Mouse (Mus musculus) neural tube, embryonic 14.5 days (tissue): ENCODE results near the gene Rcor1. TPM values are rescaled to one million over a fixed set of nuclear protein-coding genes. Genes with fewer than 3 reads are reported as not detected.

Source experiments
- ATAC-seq: fragments of 200-750 bp; cut with Nextera tagmentation; 2 replicates; pipeline ENCODE4 v1.8.0; 2017; ENCODE audit warnings: low read depth, mild to moderate bottlenecking, moderate TSS enrichment, moderate library complexity
- H3K27ac ChIP-seq: fragments of 300-500 bp; sonication (generic); 2 replicates; pipeline ENCODE4 v1.5.1; 2014; ENCODE audit warnings: low read depth, mild to moderate bottlenecking, control low read depth, low read length, moderate library complexity, mixed read lengths
- H3K27me3 ChIP-seq: fragments of 300-500 bp; sonication (generic); 2 replicates; pipeline ENCODE4 v1.6.1; 2014; ENCODE audit warnings: low read length; ENCODE audit not compliant: control insufficient read depth, insufficient read depth
- H3K36me3 ChIP-seq: fragments of 300-500 bp; sonication (generic); 2 replicates; pipeline ENCODE4 v1.6.1; 2014; ENCODE audit warnings: low read length, mixed read lengths; ENCODE audit not compliant: control insufficient read depth, insufficient read depth
- H3K4me1 ChIP-seq: fragments of 300-500 bp; sonication (generic); 2 replicates; pipeline ENCODE4 v1.6.1; 2014; ENCODE audit warnings: low read length; ENCODE audit not compliant: control insufficient read depth, insufficient read depth
- H3K4me2 ChIP-seq: fragments of 300-500 bp; sonication (generic); 2 replicates; pipeline ENCODE4 v1.6.1; 2014; ENCODE audit warnings: mild to moderate bottlenecking, low read depth, low read length, control low read depth
- H3K4me3 ChIP-seq: fragments of 300-500 bp; sonication (generic); 2 replicates; pipeline ENCODE4 v1.5.1; 2014; ENCODE audit warnings: low read depth, low read length, control low read depth, mixed read lengths
- H3K9ac ChIP-seq: fragments of 300-500 bp; sonication (generic); replicated peaks from 2 replicates; pipeline ENCODE4 v1.6.1; 2014; ENCODE audit warnings: low read depth, mild to moderate bottlenecking, control low read depth, low read length, mixed read lengths
- H3K9me3 ChIP-seq: fragments of 300-500 bp; sonication (generic); 2 replicates; pipeline ENCODE4 v1.6.1; 2016; ENCODE audit warnings: low read length; ENCODE audit not compliant: control insufficient read depth
- WGBS: fragments of 180-500 bp; shearing (Covaris S2); extraction: QIAGEN DNeasy Blood & Tissue Kit; methylation state at CpG from one replicate; pipeline ENCODE4 v1.1.7; 2014; 5-methylcytosine and 5-hydroxymethylcytosine counted together
- polyA plus RNA-seq: library from polyadenylated mRNA; unstranded; fragments of >200 nt; fragmentation: Nextera tagmentation; extraction: Ambion mirVana; gene quantifications from 2 replicates; pipeline ENCODE4 v1.2.1, GENCODE M21; 2014

The Rcor1 gene
- polyA plus RNA-seq, 1 experiment from 2014 or later, result 7.4 TPM

DNA sequence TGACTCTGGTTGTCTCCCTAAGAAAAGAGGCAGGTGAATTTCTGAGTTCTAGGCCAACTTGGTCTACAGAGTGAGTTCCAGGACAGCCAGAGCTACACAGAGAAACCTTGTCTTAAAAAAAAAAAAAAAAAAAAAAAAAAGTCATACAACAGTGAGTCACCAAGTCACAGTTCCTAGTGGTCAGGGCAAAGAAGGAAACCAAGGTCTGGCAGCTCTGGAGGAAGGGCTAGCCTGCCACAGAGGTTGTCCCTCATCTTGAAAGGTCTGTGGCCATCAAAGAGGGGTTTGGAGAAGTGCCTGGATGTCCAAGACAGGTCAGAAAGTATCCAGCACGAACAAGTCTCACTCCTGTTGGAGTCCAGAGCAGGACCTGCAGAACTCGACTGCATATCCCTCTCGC is 22.3 kb upstream of the Rcor1 start:
- Histone ChIP-seq H3K4me3 (no peak overlapping the region), H3K36me3 (no peaks in the 10 kb centered on the region), H3K27ac (no peak overlapping the region), H3K9me3 (no peaks in the 10 kb centered on the region), H3K27me3 (no peaks in the 10 kb centered on the region), H3K4me2 (no peak overlapping the region), H3K9ac (no peak overlapping the region), H3K4me1 (no peaks in the 10 kb centered on the region)
- no peak for ATAC-seq
- 89% methylated on average over 3 of the region's 3 CpGs for WGBS

DNA sequence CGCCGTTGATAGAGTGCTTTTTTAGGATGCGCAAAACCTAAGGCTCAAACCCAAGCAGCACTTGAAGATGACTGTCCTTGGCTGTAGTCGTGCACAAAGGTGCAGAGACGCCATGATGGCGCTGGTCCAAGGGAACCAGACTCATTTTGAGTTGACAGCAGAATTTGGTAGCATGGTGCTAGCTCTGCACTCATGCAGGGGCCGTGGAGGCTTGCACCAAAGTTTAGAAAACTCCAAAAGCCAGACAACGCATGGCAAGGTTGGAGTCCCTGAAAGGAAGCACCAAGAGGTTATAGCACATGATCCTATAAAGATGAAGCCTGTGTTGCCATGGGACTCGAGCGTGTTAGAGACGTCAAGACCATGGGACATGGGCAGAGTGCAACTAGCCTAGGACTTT is 21.1 kb upstream of the Rcor1 start:
- ATAC-seq, result no peak
- H3K9me3 ChIP-seq, result no peaks in the 10 kb centered on the region
- no peak overlapping the region for H3K4me2 ChIP-seq
- no peaks in the 10 kb centered on the region for H3K36me3 ChIP-seq
- no peak overlapping the region for H3K27ac ChIP-seq
- WGBS, result 92% methylated on average over 11 of the region's 11 CpGs
- H3K4me3 ChIP-seq, result no peak overlapping the region
- no peaks in the 10 kb centered on the region for H3K27me3 ChIP-seq
- H3K9ac ChIP-seq, result no peak overlapping the region
- H3K4me1 ChIP-seq, result no peaks in the 10 kb centered on the region

DNA sequence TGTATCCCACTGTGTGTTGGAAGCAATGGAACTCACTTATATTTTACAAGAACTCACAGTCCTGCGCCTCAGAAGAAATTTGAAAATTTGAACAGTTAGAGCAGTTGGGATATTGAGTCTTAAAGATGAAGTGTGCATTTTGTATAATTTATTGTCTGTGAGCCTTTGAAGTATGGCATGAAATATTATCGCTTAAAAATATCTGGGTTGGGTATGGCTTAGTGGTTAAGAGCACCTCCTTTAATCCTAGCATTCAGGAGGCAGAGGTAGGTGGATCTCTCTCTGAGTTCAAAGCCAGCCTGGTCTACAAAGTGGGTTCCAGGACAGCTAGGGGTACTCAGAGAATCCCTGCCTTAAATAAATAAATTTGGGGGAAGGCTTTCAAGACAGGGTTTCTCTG is 20.1 kb upstream of the Rcor1 start:
- no peak overlapping the region for H3K4me3 ChIP-seq

DNA sequence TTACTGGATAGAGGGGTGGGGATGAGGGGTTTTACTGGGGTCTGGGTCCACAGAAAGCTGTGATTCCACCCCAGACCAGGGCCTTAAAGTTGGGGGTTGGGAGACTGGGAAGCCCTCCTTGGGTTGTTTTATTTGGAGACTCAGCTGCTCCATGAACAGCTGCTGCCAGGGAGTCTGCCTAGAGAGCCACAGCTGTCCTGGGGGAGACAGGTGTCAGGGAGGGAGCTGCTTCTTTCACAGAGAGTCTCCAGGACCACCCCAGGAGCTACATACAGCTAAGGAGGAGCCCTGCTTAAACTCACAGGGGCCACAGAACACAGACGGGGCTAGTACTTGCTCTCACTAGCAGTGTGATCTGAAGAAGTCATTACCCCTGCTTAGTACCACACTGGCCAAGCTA is 18.0 kb upstream of the Rcor1 start:
- no peak overlapping the region for H3K4me3 ChIP-seq
- H3K36me3 ChIP-seq, result no peaks in the 10 kb centered on the region
- no peak overlapping the region for H3K27ac ChIP-seq
- no peak for ATAC-seq
- WGBS, result 10% methylated on average over 1 of the region's 1 CpGs
- H3K4me1 ChIP-seq, result no peaks in the 10 kb centered on the region
- no peaks in the 10 kb centered on the region for H3K9me3 ChIP-seq
- no peaks in the 10 kb centered on the region for H3K27me3 ChIP-seq
- no peak overlapping the region for H3K4me2 ChIP-seq
- no peak overlapping the region for H3K9ac ChIP-seq

More for the DNA sequence above, 20.1 kb upstream of the Rcor1 start:
- ATAC-seq, result no peak
- no peaks in the 10 kb centered on the region for H3K9me3 ChIP-seq
- 88% methylated on average over 2 of the region's 2 CpGs for WGBS
- H3K4me2 ChIP-seq, result no peak overlapping the region
- no peaks in the 10 kb centered on the region for H3K36me3 ChIP-seq
- H3K4me1 ChIP-seq, result no peaks in the 10 kb centered on the region
- no peak overlapping the region for H3K27ac ChIP-seq
- H3K9ac ChIP-seq, result no peak overlapping the region
- H3K27me3 ChIP-seq, result no peaks in the 10 kb centered on the region

DNA sequence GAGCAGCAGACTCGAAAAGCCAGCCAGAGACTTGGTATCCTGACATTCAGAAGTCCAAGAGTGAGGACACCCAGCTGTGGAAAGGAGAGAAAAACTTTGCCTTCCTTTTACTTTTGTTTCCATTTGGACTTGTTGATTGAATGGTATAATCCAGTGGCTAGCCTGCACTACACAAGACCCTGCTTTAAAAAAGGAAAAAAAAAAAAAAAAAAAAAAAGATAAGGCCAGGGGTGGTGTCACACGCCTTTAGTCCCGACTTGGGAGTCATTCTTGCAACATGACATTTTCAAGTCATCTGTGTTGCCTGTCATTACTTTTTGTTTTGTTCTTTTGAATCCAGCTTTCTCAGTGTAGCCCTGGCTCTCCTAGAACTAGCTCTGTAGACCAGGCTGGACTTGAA is 17.6 kb upstream of the Rcor1 start:
- 75% methylated on average over 3 of the region's 3 CpGs for WGBS
- no peak overlapping the region for H3K4me3 ChIP-seq
- no peak overlapping the region for H3K9ac ChIP-seq
- no peaks in the 10 kb centered on the region for H3K36me3 ChIP-seq
- no peak overlapping the region for H3K4me2 ChIP-seq
- no peak overlapping the region for H3K27ac ChIP-seq
- H3K9me3 ChIP-seq, result no peaks in the 10 kb centered on the region
- H3K27me3 ChIP-seq, result no peaks in the 10 kb centered on the region
- no peaks in the 10 kb centered on the region for H3K4me1 ChIP-seq
- ATAC-seq, result no peak

DNA sequence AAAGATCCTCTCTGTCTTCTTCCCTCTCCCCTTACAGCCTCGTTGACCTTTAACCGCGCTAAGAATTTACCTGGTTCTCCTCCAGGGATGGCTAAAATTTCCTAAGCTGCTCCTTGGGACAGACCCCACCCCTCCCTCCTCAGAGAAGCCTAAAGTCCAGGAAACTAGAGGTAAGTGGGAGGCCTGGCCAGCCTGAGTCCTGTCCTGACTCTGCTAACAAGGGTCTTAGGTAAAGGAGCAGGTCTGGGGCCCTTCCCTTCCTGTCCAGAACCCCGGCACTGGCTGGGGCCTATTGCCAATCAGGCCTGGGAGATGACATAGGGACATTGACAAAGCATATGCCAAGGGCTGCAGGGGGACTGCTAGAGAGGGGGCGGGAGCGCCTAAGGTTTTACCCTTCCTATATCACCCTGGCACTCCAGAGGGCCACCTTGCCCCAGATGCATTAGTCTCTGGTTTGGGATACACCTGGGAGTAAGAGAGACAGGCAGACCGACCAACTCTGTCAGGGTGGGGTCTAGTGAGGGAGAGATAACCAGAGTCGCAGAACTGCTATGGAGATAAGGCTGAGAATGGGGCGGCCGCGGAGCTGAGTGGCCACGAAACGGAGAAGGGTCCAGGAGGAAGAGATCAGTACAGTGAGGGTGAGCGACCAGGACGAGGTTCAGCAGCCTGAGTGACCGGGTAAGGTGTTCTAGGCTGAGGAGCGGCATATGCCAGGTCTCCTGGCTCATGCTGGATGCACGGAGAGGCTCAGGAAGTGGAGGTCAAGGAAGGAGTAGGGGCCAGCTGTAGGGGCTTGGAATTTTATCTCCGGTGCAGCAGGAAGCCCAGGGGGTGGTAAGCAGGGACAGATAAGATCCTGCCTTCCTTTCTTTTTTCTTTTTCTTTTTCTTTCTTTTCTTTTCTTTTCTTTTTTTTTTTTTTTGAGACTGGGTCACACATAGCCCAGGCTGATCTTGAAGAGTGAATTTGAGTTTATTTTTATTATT is 10.7 kb upstream of the Rcor1 start:
- no peak overlapping the region for H3K4me3 ChIP-seq
- no peaks in the 10 kb centered on the region for H3K4me1 ChIP-seq
- no peak overlapping the region for H3K9ac ChIP-seq
- ATAC-seq, result no peak
- no peaks in the 10 kb centered on the region for H3K9me3 ChIP-seq
- no peaks in the 10 kb centered on the region for H3K27me3 ChIP-seq
- no peaks in the 10 kb centered on the region for H3K36me3 ChIP-seq
- WGBS, result 74% methylated on average over 19 of the region's 19 CpGs
- no peak overlapping the region for H3K4me2 ChIP-seq
- no peak overlapping the region for H3K27ac ChIP-seq

DNA sequence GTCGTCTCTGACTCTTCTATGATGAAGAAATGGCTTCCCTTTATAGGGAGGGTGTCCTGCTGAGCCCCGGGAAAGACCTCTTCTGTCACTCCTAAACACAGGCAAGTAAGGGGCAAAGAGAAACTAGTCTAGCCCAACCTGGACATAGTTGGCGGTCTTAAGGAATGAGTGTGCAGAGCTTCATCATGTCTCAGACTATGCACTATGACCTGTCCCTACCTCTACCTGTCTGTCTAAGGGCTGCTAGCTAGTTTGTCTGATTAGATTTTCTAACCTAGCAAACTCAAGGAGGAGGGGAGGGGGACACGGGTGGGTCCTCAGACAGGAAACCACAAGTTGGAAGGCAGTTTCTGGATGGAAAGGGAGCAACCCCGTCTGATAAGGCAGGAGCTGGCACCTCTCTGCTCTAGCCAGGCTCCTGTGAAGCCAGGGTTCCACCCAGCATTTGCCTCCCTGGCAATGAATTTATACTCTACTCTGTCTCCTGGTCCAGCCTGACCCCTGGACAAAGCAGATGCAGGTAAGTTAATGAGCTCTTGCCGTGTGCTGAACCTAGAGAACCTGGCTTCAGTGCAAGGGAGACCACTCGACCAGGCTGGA is 9.8 kb upstream of the Rcor1 start:
- Histone ChIP-seq H3K27me3 (no peaks in the 10 kb centered on the region), H3K9me3 (no peaks in the 10 kb centered on the region), H3K9ac (no peak overlapping the region), H3K36me3 (no peaks in the 10 kb centered on the region), H3K4me1 (no peaks in the 10 kb centered on the region), H3K4me2 (no peak overlapping the region), H3K27ac (no peak overlapping the region), H3K4me3 (no peak overlapping the region)
- WGBS, result 75% methylated on average over 7 of the region's 7 CpGs
- ATAC-seq, result no peak

DNA sequence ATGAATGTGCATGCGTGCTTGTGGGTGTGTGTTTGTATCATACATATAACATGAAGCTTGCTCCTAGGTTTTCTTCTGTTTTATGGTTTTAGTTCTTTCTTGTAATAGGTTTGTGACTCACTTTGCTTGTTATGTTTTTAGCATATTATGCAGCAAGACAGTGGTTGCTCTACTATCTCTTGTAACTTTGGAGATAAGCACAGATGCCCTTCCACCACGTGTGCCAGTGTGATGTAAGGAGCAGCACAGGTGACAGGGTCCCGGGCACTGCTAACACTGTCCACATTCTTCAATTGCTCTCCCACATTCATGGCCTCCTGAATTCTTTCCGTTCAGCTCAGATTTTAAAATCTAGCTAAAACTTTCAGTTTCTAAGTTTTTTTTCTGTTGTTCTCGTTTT is 6.3 kb upstream of the Rcor1 start:
- WGBS, result 85% methylated on average over 5 of the region's 5 CpGs
- no peaks in the 10 kb centered on the region for H3K36me3 ChIP-seq
- no peak for ATAC-seq
- H3K4me2 ChIP-seq, result no peak overlapping the region
- H3K4me3 ChIP-seq, result no peak overlapping the region
- H3K4me1 ChIP-seq, result peaks cover 3% of the 10 kb centered on the region; the same call in 1 of the 2 replicates
- no peak overlapping the region for H3K27ac ChIP-seq
- no peak overlapping the region for H3K9ac ChIP-seq
- H3K27me3 ChIP-seq, result no peaks in the 10 kb centered on the region
- no peaks in the 10 kb centered on the region for H3K9me3 ChIP-seq

DNA sequence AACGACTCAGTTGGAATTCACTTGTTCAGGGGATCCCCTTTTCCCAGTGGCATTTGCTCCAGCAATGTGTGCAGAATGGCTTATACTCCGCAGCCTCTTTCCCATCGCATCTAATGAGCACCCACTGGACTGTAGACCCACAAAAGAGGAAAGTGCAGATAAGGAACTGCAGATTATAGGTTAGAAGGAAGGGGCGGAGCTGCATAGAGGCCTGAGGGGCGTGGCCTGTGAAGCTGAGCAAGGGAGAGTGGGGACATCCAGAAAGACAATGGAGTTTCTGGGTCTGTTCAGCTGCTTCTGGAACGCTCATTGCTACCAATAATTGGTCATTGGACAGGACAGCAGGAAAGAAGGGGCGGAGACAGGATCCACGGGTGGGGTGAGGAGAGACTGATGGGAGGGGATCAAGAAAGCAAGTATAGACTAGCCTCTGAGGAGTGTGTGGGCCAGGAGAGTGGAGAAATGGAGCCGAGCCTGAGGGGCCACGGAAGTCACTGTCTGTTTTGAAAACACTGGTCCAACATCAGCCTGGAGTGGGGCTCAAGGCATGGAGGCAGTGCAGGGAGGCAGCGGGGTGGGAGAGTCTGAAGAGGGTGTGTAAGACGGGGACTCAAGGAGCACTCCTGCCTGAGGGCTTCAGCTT is 3.8 kb upstream of the Rcor1 start:
- no peaks in the 10 kb centered on the region for H3K9me3 ChIP-seq
- no peak overlapping the region for H3K9ac ChIP-seq
- no peak overlapping the region for H3K4me2 ChIP-seq
- no peaks in the 10 kb centered on the region for H3K36me3 ChIP-seq
- peaks cover 5% of the 10 kb centered on the region; the same call in 1 of the 2 replicates for H3K4me1 ChIP-seq
- peaks cover 2% of the 10 kb centered on the region; the same call in 1 of the 2 replicates for H3K27me3 ChIP-seq
- WGBS, result 65% methylated on average over 12 of the region's 12 CpGs
- H3K4me3 ChIP-seq, result no peak overlapping the region
- ATAC-seq, result no peak
- H3K27ac ChIP-seq, result no peak overlapping the region
